Mouse (Mus musculus) bone marrow, adult 2 months (tissue): ENCODE measurements around the gene Baz1a. TPM values are rescaled to one million over a fixed set of nuclear protein-coding genes. Genes with fewer than 3 reads are reported as not detected.

ENCODE experiments used
- H3K27ac ChIP-seq: fragments of 200-500 bp; 2 replicates; pipeline ENCODE4 v1.5.1; 2012; ENCODE audit warnings: low read depth, mild to moderate bottlenecking, control low read depth, inconsistent platforms, low read length; ENCODE audit not compliant: control insufficient read depth, poor library complexity, insufficient read depth
- H3K4me1 ChIP-seq: fragments of 200-500 bp; 2 replicates; pipeline ENCODE4 v1.6.1; 2011; ENCODE audit warnings: low read length; ENCODE audit not compliant: control insufficient read depth, insufficient read depth
- H3K4me3 ChIP-seq: fragments of 200-500 bp; replicated peaks from 2 replicates; pipeline ENCODE3; 2011; ENCODE audit warnings: mild to moderate bottlenecking, low read depth, low read length, control low read depth; ENCODE audit not compliant: control insufficient read depth
- CTCF ChIP-seq: fragments of 200-500 bp; IDR thresholded peaks from 2 replicates; pipeline ENCODE4 v1.5.1; 2011; ENCODE audit warnings: low read length, control low read depth; ENCODE audit not compliant: control insufficient read depth, insufficient read depth
- POLR2A ChIP-seq: fragments of 200-500 bp; IDR thresholded peaks from 2 replicates; pipeline ENCODE4 v1.6.1; 2011; ENCODE audit warnings: low read depth, mild to moderate bottlenecking, control low read depth, low read length, borderline replicate concordance; ENCODE audit not compliant: control insufficient read depth
- WGBS: fragments of 180-500 bp; shearing (Covaris S2); methylation state at CpG from one replicate; pipeline ENCODE4 v1.1.7; 2018; 5-methylcytosine and 5-hydroxymethylcytosine counted together
- polyA plus RNA-seq: library from polyadenylated mRNA; stranded (reverse); fragments of >200 nt; gene quantifications from 2 replicates; pipeline ENCODE4 v1.2.4, GENCODE M21; 2011; ENCODE audit warnings: low replicate concordance; ENCODE audit not compliant: missing spikeins, insufficient read depth, insufficient read length

Gene Baz1a
- polyA plus RNA-seq, 1 experiment, result 40.3 TPM

DNA sequence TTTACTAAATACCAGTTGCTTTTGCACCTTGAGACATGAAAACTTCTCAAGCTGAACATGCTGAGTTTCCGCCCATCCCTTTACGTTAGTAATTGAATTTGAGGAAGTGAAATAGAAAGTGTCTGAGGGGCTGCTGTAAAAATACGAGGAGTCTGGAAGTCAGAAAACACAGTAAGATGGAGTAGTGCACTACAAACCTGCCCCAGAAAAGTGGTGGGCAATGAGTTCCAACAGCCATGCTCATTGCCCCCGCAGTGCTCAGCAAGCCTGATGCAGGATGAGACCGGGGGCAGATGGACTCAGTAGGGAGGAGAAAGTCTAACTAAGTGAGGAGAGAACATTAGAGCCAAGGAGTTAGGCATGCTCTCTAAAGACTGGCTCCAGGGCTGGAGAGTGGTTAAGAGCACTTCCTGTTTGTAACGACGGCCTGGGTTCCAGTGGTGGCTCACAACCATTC, 5.3 kb upstream of the Baz1a start:
- peaks cover 6% of the 10 kb centered on the region for H3K4me1 ChIP-seq
- WGBS, result 16% methylated on average over 7 of the region's 7 CpGs

GRCm38 (mm10) chr12:55017119-55017721, 3.1 kb upstream of the Baz1a start:
- 47% methylated on average over 9 of the region's 9 CpGs for WGBS
- peaks cover 6% of the 10 kb centered on the region for H3K4me1 ChIP-seq
- no peak overlapping the region for H3K4me3 ChIP-seq
- TF ChIP-seq POLR2A (no peak), CTCF (no peak)
- H3K27ac ChIP-seq, result peak overlapping the region; percentile 56; the same call in 1 of the 2 replicates

More for the DNA sequence above, 5.3 kb upstream of the Baz1a start:
- TF ChIP-seq CTCF (no peak), POLR2A (no peak)
- Histone ChIP-seq H3K4me3 (peak overlapping the region; percentile 61), H3K27ac (peak overlapping the region; percentile 83)

DNA sequence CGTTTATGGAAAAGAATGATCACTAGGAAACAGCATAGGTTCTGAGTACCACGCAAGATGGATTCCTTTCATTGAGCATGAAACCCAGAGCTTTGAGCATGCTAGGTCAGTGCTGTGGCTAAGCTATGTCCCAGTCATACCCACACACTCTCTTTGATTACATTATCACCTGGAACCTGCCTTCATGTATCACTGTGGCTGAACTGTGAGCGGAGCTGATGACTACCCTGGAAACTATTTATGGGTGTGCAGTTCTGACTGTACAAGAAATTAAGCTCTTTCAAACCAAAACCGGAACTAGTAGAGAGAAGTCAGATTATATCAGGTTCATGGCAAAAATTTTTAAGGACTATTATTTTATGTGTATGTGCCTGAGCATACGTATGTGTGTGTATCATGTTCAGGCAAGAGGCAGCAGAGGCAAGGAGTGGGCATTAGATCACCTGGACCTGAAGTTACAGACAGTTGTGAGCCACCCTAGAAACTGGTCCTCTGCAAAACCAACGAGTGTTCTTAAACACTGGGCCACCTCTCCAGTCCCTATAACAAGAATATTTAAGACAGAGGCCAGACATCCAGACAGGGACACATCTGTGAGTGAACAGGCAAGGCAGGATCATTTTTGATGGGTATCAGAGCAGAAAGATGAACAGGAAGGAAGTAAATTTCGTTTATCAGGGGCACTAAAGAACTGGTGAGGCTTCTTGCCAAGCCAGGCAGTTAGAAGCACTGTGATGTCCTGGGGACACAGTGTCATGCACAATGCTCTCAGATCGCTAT, 2.4 kb upstream of the Baz1a start:
- Histone ChIP-seq H3K4me3 (no peak overlapping the region), H3K27ac (peak overlapping the region; percentile 56; the same call in 1 of the 2 replicates), H3K4me1 (peaks cover 6% of the 10 kb centered on the region)
- 29% methylated on average over 8 of the region's 8 CpGs for WGBS
- TF ChIP-seq CTCF (no peak), POLR2A (no peak)

DNA sequence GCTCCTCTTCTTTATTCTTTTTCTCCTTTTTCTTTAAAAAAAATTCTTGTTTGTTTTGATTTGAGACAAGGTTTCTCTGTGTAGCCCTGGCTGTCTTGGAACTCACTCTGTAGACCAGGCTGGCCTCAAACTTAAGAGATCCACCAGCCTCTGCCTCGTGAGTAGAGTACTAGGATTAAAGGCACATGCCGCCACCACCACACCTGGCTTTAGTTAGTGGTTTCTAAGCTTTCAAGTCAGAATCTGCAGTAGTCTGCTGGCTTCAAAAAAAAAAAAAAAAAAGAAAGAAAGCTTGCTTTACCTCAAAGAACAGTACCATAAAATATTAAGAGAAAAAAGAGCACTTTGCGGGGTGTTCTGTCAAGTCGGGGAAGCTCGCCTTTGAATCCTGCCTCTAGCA, 1.3 kb upstream of the Baz1a start:
- Histone ChIP-seq H3K4me1 (peaks cover 6% of the 10 kb centered on the region), H3K4me3 (no peak overlapping the region), H3K27ac (no peak overlapping the region)
- TF ChIP-seq CTCF (no peak), POLR2A (no peak)
- 82% methylated on average over 5 of the region's 5 CpGs for WGBS

DNA sequence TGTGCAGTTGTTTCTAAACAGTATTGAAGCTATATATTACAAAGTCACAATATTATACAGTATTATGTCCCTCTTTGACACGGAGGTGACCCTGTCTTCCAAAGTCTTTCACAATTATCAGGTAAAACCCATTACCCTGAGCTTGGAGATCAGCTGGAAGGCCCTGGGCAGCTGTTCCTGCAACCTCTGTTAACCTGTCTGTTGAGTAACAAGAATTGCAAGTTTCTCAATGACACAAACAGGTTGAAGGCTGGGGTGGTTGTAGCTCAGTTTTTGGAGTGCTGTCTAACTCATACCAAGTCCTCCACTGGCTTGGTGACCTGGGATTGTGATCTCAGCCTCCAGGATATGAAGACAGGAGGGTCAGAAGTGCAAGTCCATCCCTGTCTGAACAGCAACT, 1.1 kb downstream of the Baz1a start:
- Histone ChIP-seq H3K4me1 (peaks cover 3% of the 10 kb centered on the region; the same call in 1 of the 2 replicates), H3K27ac (no peak overlapping the region), H3K4me3 (no peak overlapping the region)
- WGBS, result 55% methylated on average over 1 of the region's 1 CpGs
- TF ChIP-seq CTCF, result no peak
- TF ChIP-seq POLR2A, result no peak

DNA sequence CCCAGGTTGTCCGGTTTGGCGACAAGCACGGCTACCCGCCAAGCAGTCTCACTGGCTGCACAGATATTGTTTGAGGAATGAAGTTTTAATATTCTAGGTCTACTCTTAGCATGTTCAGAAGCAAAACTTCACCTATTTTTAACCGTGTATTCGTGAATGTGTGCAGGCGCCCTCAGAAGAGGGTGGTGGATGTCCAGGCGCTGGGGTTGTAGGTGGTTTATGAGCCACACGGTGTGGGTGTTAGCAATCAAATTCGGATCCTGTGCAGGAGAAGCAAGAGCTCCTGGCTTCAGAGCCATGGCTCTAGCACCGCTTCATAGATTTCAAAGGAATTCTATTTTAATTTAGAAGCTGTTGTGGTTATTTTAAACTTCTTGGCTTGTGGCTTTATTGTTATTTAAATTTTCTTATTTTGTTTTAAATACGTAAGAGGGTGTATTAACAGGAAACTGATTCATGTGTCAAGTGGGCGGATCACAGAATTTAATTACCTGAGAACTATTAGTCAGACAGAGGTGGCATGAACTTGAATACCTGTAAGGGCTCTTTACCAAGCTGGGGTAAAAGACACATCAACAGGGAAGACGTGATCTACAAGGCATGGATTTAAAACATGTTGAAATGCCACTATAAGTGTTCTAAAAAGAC, 6.7 kb downstream of the Baz1a start:
- 82% methylated on average over 14 of the region's 14 CpGs for WGBS
- no peak for TF ChIP-seq CTCF
- no peak for TF ChIP-seq POLR2A
- Histone ChIP-seq H3K27ac (no peak overlapping the region), H3K4me3 (no peak overlapping the region), H3K4me1 (no peaks in the 10 kb centered on the region)

GRCm38 (mm10) chr12:55006071-55006470, 8.1 kb downstream of the Baz1a start:
- Histone ChIP-seq H3K4me3 (no peak overlapping the region), H3K27ac (no peak overlapping the region), H3K4me1 (no peaks in the 10 kb centered on the region)
- TF ChIP-seq CTCF (no peak), POLR2A (no peak)
- 90% methylated on average over 7 of the region's 7 CpGs for WGBS

GRCm38 (mm10) chr12:55004396-55004795, 9.8 kb downstream of the Baz1a start:
- Histone ChIP-seq H3K27ac (no peak overlapping the region), H3K4me3 (no peak overlapping the region), H3K4me1 (no peaks in the 10 kb centered on the region)
- no peak for TF ChIP-seq POLR2A
- TF ChIP-seq CTCF, result no peak
- WGBS, result 61% methylated on average over 3 of the region's 3 CpGs
